Mouse (Mus musculus): ENCODE data around the gene Fgf12.

DNA sequence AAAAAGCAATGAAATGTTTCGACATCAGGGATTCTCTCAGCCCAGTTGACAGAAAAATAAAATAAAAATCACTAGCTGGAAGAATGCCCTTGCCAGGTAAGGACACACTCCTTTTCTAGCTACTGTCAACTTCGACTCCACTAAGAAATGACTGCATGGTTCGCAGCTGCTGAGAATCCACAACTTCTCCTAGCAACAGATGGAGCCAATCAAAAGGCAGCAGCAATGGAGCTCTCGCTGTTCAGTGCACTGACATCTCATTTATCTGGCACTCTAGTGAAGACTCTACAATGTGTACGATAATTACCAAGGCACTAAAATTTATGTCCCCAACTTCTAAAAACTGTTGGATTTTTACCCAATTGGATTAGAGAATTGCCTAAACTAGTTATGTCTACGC is 407.5 kb downstream of the Fgf12 start:
- TF ChIP-seq CTCF (IDR thresholded peaks at IDR 0.05; ENCODE audit: low read depth), result no peak
- TF ChIP-seq EP300 (optimal IDR thresholded peaks at IDR 0.05), result no peak
